Mouse (Mus musculus) olfactory bulb, adult 2 months (tissue): ENCODE measurements around the gene Gemin4.

ENCODE experiments used
- CTCF ChIP-seq: fragments of 200-500 bp; IDR thresholded peaks from 2 replicates; pipeline ENCODE4 v1.5.1; 2012; ENCODE audit warnings: low read depth, mild to moderate bottlenecking, low read length, moderate library complexity; ENCODE audit not compliant: insufficient read depth
- POLR2A ChIP-seq: fragments of 200-500 bp; IDR thresholded peaks from 2 replicates; pipeline ENCODE4 v1.6.1; 2012; ENCODE audit warnings: mild to moderate bottlenecking, low read depth, low read length, moderate library complexity; ENCODE audit not compliant: insufficient read depth

GRCm38 (mm10) chr11:76260208-76261050 is 43.0 kb upstream of the Gemin4 start:
- no peak for TF ChIP-seq CTCF
- no peak for TF ChIP-seq POLR2A
